Mouse (Mus musculus) embryonic facial prominence, embryonic 12.5 days (tissue): ENCODE measurements around the gene Hdac4. TPM values are rescaled to one million over a fixed set of nuclear protein-coding genes. Genes with fewer than 3 reads are reported as not detected.

Experiments used
- ATAC-seq: fragments of 200-750 bp; cut with Nextera tagmentation; 2 replicates; pipeline ENCODE4 v1.8.0; 2017; ENCODE audit not compliant: insufficient number of reproducible peaks, insufficient read depth, low FRiP score, low TSS enrichment
- H3K27ac ChIP-seq: fragments of 300-500 bp; sonication (generic); 2 replicates; pipeline ENCODE4 v1.5.1; 2016; ENCODE audit warnings: mild to moderate bottlenecking
- H3K27me3 ChIP-seq: fragments of 300-500 bp; sonication (generic); 2 replicates; pipeline ENCODE4 v1.6.1; 2016; ENCODE audit warnings: mild to moderate bottlenecking, moderate library complexity
- H3K36me3 ChIP-seq: fragments of 300-500 bp; sonication (generic); 2 replicates; pipeline ENCODE4 v1.6.1; 2016; ENCODE audit warnings: mild to moderate bottlenecking
- H3K4me1 ChIP-seq: fragments of 300-500 bp; sonication (generic); 2 replicates; pipeline ENCODE4 v1.6.1; 2016
- H3K4me2 ChIP-seq: fragments of 300-500 bp; sonication (generic); replicated peaks from 2 replicates; pipeline ENCODE4 v1.6.1; 2016; ENCODE audit warnings: mild to moderate bottlenecking, moderate library complexity
- H3K4me3 ChIP-seq: fragments of 300-500 bp; sonication (generic); 2 replicates; pipeline ENCODE4 v1.5.1; 2016; ENCODE audit warnings: mild to moderate bottlenecking
- H3K9ac ChIP-seq: fragments of 300-500 bp; sonication (generic); 2 replicates; pipeline ENCODE4 v1.6.1; 2016; ENCODE audit warnings: mild to moderate bottlenecking, moderate library complexity
- H3K9me3 ChIP-seq: fragments of 300-500 bp; sonication (generic); 2 replicates; pipeline ENCODE4 v1.6.1; 2016; ENCODE audit warnings: mild to moderate bottlenecking, moderate library complexity
- WGBS: fragments of 180-500 bp; shearing (Covaris S2); methylation state at CpG from one replicate; pipeline ENCODE4 v1.1.7; 2016; 5-methylcytosine and 5-hydroxymethylcytosine counted together
- polyA plus RNA-seq: library from polyadenylated mRNA; unstranded; fragments of >200 nt; fragmentation: Nextera tagmentation; extraction: Ambion mirVana; gene quantifications from 2 replicates; pipeline ENCODE4 v1.2.1, GENCODE M21; 2016

Hdac4 gene
- polyA plus RNA-seq, 1 experiment from 2014 or later: 24.2 TPM

DNA sequence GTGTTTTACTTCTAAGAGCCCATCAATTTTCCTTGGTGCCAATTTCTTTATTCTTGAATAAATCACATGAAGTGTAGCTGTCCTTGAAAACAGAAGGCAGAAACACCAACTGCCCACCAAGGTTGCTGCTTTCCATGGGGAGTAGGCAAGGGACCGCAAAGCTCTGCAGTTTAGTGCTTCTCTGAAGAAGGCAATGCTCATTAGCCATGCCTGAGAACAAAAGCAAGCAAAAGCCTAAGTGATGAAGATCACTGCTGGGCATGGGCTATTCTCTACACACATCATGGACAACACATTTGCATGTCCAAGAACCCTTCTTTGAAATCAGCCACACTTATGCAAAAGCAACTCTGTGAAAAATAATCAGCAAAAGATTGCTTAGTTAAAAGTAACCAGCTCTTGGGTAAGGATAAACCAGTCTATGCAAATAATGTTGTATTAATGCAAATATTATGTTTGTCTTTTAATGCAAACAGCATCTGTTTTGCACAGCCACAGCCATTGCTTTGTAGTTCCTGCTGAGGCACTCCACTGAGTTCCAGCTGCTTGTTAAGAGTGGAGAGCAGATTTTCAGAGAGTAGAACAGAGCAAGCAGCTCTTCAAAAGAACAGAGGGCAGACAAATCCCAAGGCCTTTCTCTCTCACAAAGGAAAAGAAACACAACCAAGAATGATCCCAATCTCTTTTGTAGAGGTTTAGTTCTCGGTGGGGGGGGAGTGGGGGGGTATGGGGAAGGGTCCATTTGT lies 125.4 kb downstream of the Hdac4 start:
- Histone ChIP-seq H3K27me3 (no peaks in the 10 kb centered on the region), H3K4me2 (no peak overlapping the region), H3K4me3 (no peak overlapping the region), H3K9me3 (no peaks in the 10 kb centered on the region), H3K27ac (no peak overlapping the region), H3K4me1 (no peaks in the 10 kb centered on the region), H3K9ac (no peak overlapping the region), H3K36me3 (no peaks in the 10 kb centered on the region)
- WGBS: 71% methylated on average over 2 of the region's 2 CpGs
- no peak for ATAC-seq

DNA sequence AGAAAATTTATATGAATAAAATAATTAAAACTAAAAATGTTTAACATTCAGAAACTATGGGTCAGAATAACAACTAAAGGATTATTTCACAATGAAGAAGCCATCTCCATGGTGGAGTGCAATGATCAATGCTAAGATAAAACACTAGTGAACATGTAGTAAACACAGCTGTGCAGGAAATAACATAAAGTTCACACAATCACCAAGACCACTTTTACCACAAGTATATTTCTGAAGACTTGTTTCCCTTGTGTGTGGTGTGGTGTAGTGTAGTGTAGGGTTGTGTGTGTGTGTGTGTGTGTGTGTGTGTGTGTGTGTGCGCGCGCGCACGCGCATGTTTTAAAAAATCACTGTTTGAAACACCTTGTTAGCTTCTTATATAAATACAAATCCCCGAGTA lies 126.0 kb downstream of the Hdac4 start:
- H3K27ac ChIP-seq: no peak overlapping the region
- ATAC-seq: no peak

DNA sequence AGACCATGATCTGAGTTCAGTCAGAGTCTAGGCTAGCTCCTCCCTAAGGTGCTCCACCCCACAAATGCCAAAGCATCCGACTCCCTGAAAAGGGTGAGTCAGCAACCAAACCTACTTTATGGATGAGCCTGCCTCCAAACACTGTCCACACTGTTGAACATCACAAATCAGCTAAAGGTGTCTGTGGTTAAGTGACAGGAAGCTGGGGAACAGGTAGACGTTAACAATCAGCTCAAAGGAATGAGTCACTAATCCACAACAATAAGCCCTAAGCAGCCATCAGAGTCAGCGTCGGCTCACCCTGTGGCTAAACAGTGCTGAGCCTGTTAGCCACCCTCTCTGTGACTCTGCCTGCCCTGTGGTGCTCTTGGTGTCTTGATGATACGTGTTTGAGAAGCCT lies 131.2 kb downstream of the Hdac4 start:
- 75% methylated on average over 5 of the region's 5 CpGs for WGBS
- Histone ChIP-seq H3K4me1 (peaks cover 14% of the 10 kb centered on the region; the same call in 1 of the 2 replicates), H3K27ac (no peak overlapping the region)

More for the DNA sequence above, 126.0 kb downstream of the Hdac4 start:
- Histone ChIP-seq H3K4me3 (no peak overlapping the region), H3K4me2 (no peak overlapping the region), H3K9me3 (no peaks in the 10 kb centered on the region), H3K36me3 (no peaks in the 10 kb centered on the region), H3K9ac (no peak overlapping the region), H3K27me3 (no peaks in the 10 kb centered on the region), H3K4me1 (no peaks in the 10 kb centered on the region)
- WGBS: 96% methylated on average over 7 of the region's 7 CpGs

DNA sequence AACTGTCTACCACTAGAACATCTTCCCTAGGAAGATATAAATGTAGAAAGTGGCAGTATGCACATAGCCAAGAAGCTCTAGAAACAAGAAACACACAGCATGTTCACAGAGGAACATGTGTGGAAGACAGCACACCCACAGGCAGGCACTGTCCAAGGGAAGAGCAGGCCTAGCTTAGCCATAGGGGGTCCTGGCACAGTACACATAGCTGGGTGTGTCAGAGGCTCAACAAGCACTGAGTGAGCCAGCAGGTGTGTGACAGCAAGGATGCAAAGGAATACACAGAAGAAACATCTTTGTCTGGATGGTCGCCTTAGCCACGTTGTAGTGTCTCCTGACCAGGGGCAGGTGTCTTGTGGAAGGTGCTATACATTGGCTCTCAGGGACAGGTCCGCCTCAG lies 132.2 kb downstream of the Hdac4 start:
- 91% methylated on average over 3 of the region's 3 CpGs for WGBS
- Histone ChIP-seq H3K36me3 (no peaks in the 10 kb centered on the region), H3K27me3 (no peaks in the 10 kb centered on the region), H3K4me3 (no peak overlapping the region), H3K4me1 (peaks cover 14% of the 10 kb centered on the region; the same call in 1 of the 2 replicates), H3K27ac (no peak overlapping the region), H3K9me3 (no peaks in the 10 kb centered on the region), H3K4me2 (no peak overlapping the region), H3K9ac (no peak overlapping the region)
- no peak for ATAC-seq

More for the DNA sequence above, 131.2 kb downstream of the Hdac4 start:
- H3K27me3 ChIP-seq: no peaks in the 10 kb centered on the region
- no peaks in the 10 kb centered on the region for H3K9me3 ChIP-seq
- no peak overlapping the region for H3K4me3 ChIP-seq
- ATAC-seq: no peak
- no peak overlapping the region for H3K9ac ChIP-seq
- H3K36me3 ChIP-seq: no peaks in the 10 kb centered on the region
- H3K4me2 ChIP-seq: no peak overlapping the region

DNA sequence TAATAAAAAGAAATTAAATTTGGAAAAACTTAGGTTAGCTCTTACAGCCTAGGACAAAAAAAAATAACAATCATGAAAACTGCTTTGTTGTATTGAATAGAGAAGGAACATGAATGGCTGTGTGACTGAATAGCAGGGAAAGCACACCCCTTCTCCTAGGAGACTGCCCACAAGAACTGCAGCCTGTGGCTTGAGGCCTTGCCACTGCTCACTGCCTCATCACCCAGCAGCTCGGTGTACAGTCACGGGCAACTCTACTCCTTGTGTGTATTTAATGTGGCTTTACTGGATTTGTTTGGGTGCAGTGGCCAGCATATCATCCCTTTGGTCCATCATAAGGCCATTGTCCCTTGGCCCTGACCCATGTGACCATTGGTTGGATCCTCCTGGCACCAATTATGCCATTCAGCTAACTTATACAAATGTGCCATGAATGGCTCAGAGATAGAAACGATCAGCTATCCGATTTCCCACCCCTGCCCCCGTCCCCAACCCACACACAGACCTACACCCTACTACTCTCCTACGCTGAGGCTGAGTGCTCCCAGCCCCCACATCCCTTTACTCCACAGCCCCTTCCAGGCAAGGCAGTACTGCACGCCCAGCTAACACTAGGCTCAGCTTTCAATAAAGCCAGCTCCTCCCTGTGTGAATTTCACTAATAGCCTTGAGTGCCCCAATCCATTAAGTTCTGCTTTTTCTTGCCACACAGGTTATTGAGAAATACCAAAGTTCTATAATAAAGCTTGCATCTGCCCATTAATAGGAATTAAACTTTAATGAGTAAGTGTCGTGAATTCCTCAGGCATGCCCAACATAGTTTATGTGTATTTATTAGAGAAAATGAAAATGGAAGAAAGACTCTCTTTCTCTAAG lies 134.1 kb downstream of the Hdac4 start:
- no peak overlapping the region for H3K9ac ChIP-seq
- H3K36me3 ChIP-seq: no peaks in the 10 kb centered on the region
- ATAC-seq: peak; percentile 82; the same call in 1 of the 2 replicates
- no peaks in the 10 kb centered on the region for H3K9me3 ChIP-seq
- H3K4me1 ChIP-seq: peaks cover 14% of the 10 kb centered on the region; the same call in 1 of the 2 replicates
- H3K27me3 ChIP-seq: no peaks in the 10 kb centered on the region
- H3K4me3 ChIP-seq: no peak overlapping the region
- 0 out of 2 replicates have a peak overlapping the region, but pooled peaks have one; percentile 30 for H3K27ac ChIP-seq
- WGBS: 49% methylated on average over 8 of the region's 8 CpGs
- H3K4me2 ChIP-seq: no peak overlapping the region

DNA sequence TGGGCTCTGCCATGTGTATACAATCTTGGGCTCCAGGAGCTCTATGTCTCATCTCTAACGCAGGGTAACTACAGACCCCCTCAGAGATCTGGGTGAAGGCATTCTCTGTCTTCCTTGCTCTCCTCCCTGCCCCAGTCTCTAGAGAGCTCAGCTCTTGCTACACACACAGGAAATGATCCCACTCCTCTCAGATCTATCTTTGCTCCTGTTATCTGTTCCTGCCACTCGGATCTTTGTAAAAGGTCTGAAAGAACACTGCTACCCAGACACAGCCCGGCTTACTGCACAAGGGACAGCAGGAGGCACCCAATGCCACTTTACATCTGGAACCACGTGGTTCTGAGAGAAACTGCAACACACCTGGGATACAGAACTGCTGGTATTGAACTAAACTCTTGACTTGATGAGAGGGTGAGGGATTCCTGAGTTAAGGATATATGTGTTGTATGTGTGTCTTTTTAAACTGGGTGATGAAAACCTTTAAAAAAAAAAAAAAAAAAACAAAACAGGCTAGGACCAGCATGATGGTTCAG lies 134.9 kb downstream of the Hdac4 start:
- no peaks in the 10 kb centered on the region for H3K27me3 ChIP-seq
- no peak overlapping the region for H3K4me3 ChIP-seq
- H3K36me3 ChIP-seq: no peaks in the 10 kb centered on the region
- no peak overlapping the region for H3K4me2 ChIP-seq
- no peak overlapping the region for H3K27ac ChIP-seq
- H3K9ac ChIP-seq: no peak overlapping the region
- peaks cover 14% of the 10 kb centered on the region; the same call in 1 of the 2 replicates for H3K4me1 ChIP-seq
- no peak for ATAC-seq
- WGBS: 73% methylated on average over 4 of the region's 4 CpGs
- no peaks in the 10 kb centered on the region for H3K9me3 ChIP-seq

DNA sequence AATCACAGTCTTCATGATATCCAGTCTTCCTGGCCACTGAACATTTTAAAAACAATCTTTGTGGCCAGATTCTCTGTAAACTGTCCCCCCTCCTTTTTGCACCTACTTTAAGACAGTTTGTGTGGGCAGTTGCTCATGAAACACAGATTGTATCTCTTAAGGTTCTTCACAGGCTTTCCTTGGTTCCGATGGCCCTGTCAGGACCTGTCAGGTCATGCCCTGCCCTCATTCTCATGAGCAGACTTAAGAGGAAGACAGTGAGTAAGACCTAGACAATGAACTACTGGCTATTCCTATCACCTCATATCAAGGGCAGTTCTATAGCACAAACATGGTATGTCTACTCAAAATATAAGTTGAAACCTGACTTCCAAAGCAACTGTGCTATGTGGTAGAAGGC lies 135.9 kb downstream of the Hdac4 start:
- 89% methylated on average over 1 of the region's 1 CpGs for WGBS
- H3K27ac ChIP-seq: no peak overlapping the region
- no peaks in the 10 kb centered on the region for H3K36me3 ChIP-seq
- H3K4me1 ChIP-seq: peaks cover 14% of the 10 kb centered on the region
- H3K9me3 ChIP-seq: no peaks in the 10 kb centered on the region
- no peak overlapping the region for H3K4me3 ChIP-seq
- no peak overlapping the region for H3K4me2 ChIP-seq
- H3K27me3 ChIP-seq: no peaks in the 10 kb centered on the region
- no peak overlapping the region for H3K9ac ChIP-seq
- ATAC-seq: no peak

DNA sequence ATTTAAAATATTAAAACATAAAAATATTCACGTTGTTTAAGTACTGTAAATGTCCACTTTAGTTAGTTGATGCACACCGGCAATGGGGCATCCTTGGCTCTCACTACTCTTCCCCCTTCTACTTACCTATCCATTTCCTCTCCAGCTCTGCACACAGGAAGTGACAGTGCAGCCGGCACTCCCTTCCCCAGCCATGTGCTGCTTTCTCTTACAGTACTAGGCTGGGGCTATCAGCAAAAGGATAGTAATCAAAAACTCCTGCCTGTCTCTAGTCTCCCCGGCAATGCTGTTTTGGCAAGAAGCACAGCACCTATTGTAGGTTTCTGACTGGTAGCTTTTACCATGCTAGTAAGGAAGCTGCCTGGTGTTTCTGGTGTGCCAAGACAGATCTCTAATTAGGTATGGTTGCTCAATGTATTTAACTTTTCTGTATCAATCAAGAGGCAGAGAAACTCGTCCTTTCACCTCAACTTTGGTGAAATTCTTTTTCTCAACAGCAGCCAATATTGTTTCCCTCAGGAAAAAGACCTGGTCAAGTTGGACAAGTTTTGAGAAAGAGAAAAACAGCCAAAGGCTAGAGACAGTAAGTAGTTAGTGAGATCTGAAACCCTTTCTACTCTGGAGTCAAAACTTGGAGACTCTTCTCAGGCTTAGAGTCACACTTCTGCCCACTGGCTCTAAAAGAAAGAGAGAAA lies 136.6 kb downstream of the Hdac4 start:
- no peak overlapping the region for H3K27ac ChIP-seq
- ATAC-seq: no peak
- H3K27me3 ChIP-seq: no peaks in the 10 kb centered on the region
- no peaks in the 10 kb centered on the region for H3K9me3 ChIP-seq
- no peak overlapping the region for H3K4me3 ChIP-seq
- H3K4me1 ChIP-seq: peaks cover 14% of the 10 kb centered on the region
- no peaks in the 10 kb centered on the region for H3K36me3 ChIP-seq
- no peak overlapping the region for H3K4me2 ChIP-seq
- H3K9ac ChIP-seq: no peak overlapping the region
- WGBS: 75% methylated on average over 5 of the region's 5 CpGs

DNA sequence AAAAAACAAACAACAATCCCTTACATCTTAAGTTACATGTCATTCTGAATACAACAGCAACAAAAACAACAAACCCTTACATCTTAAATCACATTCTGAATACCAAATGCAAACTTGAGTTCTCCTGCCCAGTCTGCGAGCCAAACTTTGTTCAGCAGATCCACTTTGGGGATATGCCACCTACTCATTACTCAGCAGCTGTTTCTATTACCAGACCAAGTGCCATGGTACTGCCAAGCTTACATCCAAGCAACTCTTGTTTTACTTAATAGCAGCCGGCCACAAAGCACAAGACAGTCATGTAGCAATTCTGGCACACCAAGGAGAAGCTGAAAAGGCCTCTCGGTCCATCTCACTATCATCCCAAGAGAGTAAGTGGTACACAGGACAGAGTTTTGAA lies 138.4 kb downstream of the Hdac4 start:
- no peak for ATAC-seq
- WGBS: 96% methylated on average over 3 of the region's 3 CpGs
- H3K4me3 ChIP-seq: no peak overlapping the region
- H3K27me3 ChIP-seq: no peaks in the 10 kb centered on the region
- no peak overlapping the region for H3K4me2 ChIP-seq
- H3K4me1 ChIP-seq: peaks cover 11% of the 10 kb centered on the region
- no peaks in the 10 kb centered on the region for H3K36me3 ChIP-seq
- H3K27ac ChIP-seq: no peak overlapping the region
- H3K9me3 ChIP-seq: no peaks in the 10 kb centered on the region
- no peak overlapping the region for H3K9ac ChIP-seq

DNA sequence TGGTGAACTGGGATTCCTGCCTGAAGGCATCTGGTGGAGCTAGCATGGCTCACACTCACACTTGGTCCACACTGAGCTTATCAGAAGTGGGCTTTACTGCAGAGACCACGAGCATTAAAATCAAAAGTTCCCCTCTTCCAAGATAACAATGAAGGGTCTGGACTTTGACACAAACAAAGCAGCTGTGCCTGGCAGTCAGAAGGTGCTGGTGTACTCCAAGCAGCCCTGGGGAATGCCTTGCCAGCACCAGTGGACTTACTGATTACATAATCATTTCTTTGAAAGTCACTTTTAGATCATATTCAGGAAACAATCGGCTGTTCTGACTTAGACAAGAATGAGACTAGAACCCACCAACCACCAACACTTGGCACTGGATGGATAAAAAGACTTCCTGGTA lies 140.3 kb downstream of the Hdac4 start:
- H3K9ac ChIP-seq: no peak overlapping the region
- H3K27me3 ChIP-seq: no peaks in the 10 kb centered on the region
- no peaks in the 10 kb centered on the region for H3K36me3 ChIP-seq
- no peak for ATAC-seq
- H3K9me3 ChIP-seq: no peaks in the 10 kb centered on the region
- H3K4me2 ChIP-seq: no peak overlapping the region
- no peak overlapping the region for H3K4me3 ChIP-seq
- H3K27ac ChIP-seq: no peak overlapping the region
- H3K4me1 ChIP-seq: peaks cover 5% of the 10 kb centered on the region; the same call in 1 of the 2 replicates
- 57% methylated on average over 2 of the region's 2 CpGs for WGBS

DNA sequence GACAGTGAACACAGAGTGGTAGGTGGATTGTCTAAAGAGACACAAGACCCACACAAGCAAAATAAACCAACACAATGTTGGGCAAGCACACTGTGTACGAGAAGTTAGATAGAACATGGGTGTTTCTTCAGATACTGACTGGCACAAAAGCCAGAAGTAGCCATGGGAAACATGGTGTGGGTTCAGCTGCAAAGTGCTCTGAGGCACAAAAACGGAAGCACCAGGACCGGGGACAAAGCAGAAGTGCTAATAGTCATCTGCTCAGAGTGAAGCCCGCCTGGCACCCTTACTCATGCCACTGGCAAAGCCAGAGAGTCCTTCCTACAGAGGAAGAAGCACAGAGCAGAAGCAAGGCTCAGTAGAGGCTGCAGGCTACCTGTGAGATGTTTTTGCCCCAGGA lies 143.3 kb downstream of the Hdac4 start:
- H3K4me2 ChIP-seq: no peak overlapping the region
- ATAC-seq: no peak
- no peak overlapping the region for H3K4me3 ChIP-seq
- peaks cover 5% of the 10 kb centered on the region; the same call in 1 of the 2 replicates for H3K4me1 ChIP-seq
- H3K9me3 ChIP-seq: no peaks in the 10 kb centered on the region
- no peak overlapping the region for H3K27ac ChIP-seq
- H3K27me3 ChIP-seq: no peaks in the 10 kb centered on the region
- no peak overlapping the region for H3K9ac ChIP-seq
- 82% methylated on average over 4 of the region's 4 CpGs for WGBS
- H3K36me3 ChIP-seq: no peaks in the 10 kb centered on the region
